Mouse (Mus musculus) midbrain, embryonic 16.5 days (tissue): ENCODE measurements at regions not wholly inside any gene's neighbourhood (a gene's known extent, or its start where the extent isn't known, plus 50 kb on each side); places are given as distances from the start of the nearest gene placed in this dataset.

Experiments used
- ATAC-seq: fragments of 200-750 bp; cut with Nextera tagmentation; 2 replicates; pipeline ENCODE4 v1.8.0; 2017; ENCODE audit warnings: moderate TSS enrichment
- H3K27ac ChIP-seq: fragments of 300-500 bp; sonication (generic); 2 replicates; pipeline ENCODE4 v1.5.1; 2014; ENCODE audit warnings: mild to moderate bottlenecking, low read length, mixed read lengths
- H3K27me3 ChIP-seq: fragments of 300-500 bp; sonication (generic); 2 replicates; pipeline ENCODE4 v1.6.1; 2014; ENCODE audit warnings: low read depth, low read length, mixed read lengths; ENCODE audit not compliant: control insufficient read depth, insufficient read depth
- H3K36me3 ChIP-seq: fragments of 300-500 bp; sonication (generic); 2 replicates; pipeline ENCODE4 v1.6.1; 2014; ENCODE audit warnings: mild to moderate bottlenecking, low read length, moderate library complexity, mixed read lengths; ENCODE audit not compliant: control insufficient read depth, insufficient read depth
- H3K4me1 ChIP-seq: fragments of 300-500 bp; sonication (generic); 2 replicates; pipeline ENCODE4 v1.6.1; 2014; ENCODE audit warnings: mild to moderate bottlenecking, low read length, mixed read lengths; ENCODE audit not compliant: control insufficient read depth, insufficient read depth
- H3K4me2 ChIP-seq: fragments of 300-500 bp; sonication (generic); 2 replicates; pipeline ENCODE4 v1.6.1; 2014; ENCODE audit warnings: mild to moderate bottlenecking, low read length, mixed read lengths
- H3K4me3 ChIP-seq: fragments of 300-500 bp; sonication (generic); 2 replicates; pipeline ENCODE4 v1.5.1; 2014; ENCODE audit warnings: low read depth, mild to moderate bottlenecking, low read length, moderate library complexity, mixed read lengths
- H3K9ac ChIP-seq: fragments of 300-500 bp; sonication (generic); 2 replicates; pipeline ENCODE4 v1.6.1; 2014; ENCODE audit warnings: low read depth, low read length, mixed read lengths
- H3K9me3 ChIP-seq: fragments of 300-500 bp; sonication (generic); replicated peaks from 2 replicates; pipeline ENCODE4 v1.6.1; 2014; ENCODE audit warnings: mild to moderate bottlenecking, low read length, mixed read lengths; ENCODE audit not compliant: control insufficient read depth, poor library complexity, severe bottlenecking
- WGBS: fragments of 180-500 bp; shearing (Covaris S2); extraction: QIAGEN DNeasy Blood & Tissue Kit; methylation state at CpG from one replicate; pipeline ENCODE4 v1.1.7; 2014; 5-methylcytosine and 5-hydroxymethylcytosine counted together

DNA sequence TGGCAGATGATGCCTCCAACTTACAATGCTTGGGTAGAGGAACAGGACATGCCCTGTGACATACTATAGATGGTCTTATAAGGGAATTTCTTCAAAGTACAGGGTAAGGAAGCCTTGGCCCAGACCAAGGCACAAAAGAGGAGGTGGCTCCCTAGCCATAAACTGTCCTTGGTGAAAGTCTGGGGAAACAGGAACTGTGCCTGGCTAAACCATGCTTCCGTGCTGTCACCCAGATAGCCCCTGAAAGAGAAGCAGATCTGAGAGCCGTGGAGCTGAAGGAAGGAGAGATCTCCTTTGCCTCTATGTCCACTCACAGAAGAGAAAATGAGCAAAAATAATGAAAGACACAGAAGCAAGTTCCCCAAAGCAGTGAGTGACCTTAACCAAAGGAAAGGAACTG lies 248.0 kb downstream of the Tcerg1l start:
- 84% methylated on average over 2 of the region's 2 CpGs for WGBS
- Histone ChIP-seq H3K4me1 (peaks cover 3% of the 10 kb centered on the region; the same call in 1 of the 2 replicates), H3K27ac (no peak overlapping the region), H3K27me3 (no peaks in the 10 kb centered on the region), H3K9me3 (no peaks in the 10 kb centered on the region), H3K4me2 (no peak overlapping the region), H3K36me3 (no peaks in the 10 kb centered on the region), H3K9ac (no peak overlapping the region), H3K4me3 (no peak overlapping the region)
- ATAC-seq: no peak

GRCm38 (mm10) chr7:138153455-138154167 lies 243.9 kb downstream of the Tcerg1l start:
- 30% methylated on average over 4 of the region's 4 CpGs for WGBS
- Histone ChIP-seq H3K4me2 (no peak overlapping the region), H3K27me3 (no peaks in the 10 kb centered on the region), H3K4me1 (peaks cover 3% of the 10 kb centered on the region; the same call in 1 of the 2 replicates), H3K27ac (no peak overlapping the region), H3K9ac (no peak overlapping the region), H3K4me3 (no peak overlapping the region), H3K36me3 (no peaks in the 10 kb centered on the region), H3K9me3 (no peaks in the 10 kb centered on the region)
- no peak for ATAC-seq
